ENCODE assay signal across 7 mouse cellular contexts in the genomic region with DNA sequence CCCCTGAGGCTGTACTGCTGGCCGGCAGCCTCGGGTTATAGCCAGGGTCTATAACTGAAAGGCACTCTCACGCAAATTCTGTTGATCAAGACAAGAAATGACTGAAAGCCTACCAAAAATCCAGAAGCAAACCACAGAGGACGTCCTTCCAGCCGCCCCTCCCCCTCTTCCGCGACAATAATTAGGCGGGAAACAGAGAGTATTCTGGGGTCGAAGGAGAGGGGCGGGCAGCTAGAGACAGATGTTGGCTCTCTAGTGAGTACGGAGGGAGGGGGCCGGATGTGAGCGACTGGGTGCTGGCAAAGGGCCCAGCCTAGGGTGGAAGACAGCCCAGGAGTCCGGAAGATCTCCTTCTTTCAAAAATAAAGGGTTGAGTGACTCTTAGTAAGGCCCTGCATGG. TPM values are rescaled to one million over a fixed set of nuclear protein-coding genes. Genes with fewer than 3 reads are reported as not detected.
A peak's percentile ranks its signal among the peaks of the same experiment; 100 is the strongest.
DNase-seq lines count a peak whose midpoint lies in the region; ATAC-seq lines count a peak whose summit lies in the region.

A gene (minus strand): TSS at position 287 of the 400 bp plus-strand sequence.

- H3K4me3 ChIP-seq in intestine, embryonic 14.5 days (ENCODE audit: low read depth, low read length): peak within 1 kb of the TSS; percentile 88

- intact Hi-C loops in left cerebral cortex, postnatal 36 days (cut with DNase I): loop anchor here (5.0 kb wide), 1 partner anchor 315 kb away; no protein-coding TSS in a partner anchor

- H3K4me2 ChIP-seq in intestine, embryonic 14.5 days (ENCODE audit: low read length): peak within 1 kb of the TSS; percentile 91

- H3K27me3 ChIP-seq in intestine, embryonic 14.5 days (replicated peaks; ENCODE audit: control insufficient read depth, insufficient read depth, low read length): no peaks in the 10 kb centered on the region

- ATAC-seq in activated CD4-positive, CD25-positive, alpha-beta regulatory T cell, adult 4 months: peak; percentile 81
- peak; percentile 66 for ATAC-seq in intestine, embryonic 14.5 days (replicated peaks; ENCODE audit: low FRiP score, low TSS enrichment, low read depth)
- peak; percentile 55 for ATAC-seq in megakaryocyte-erythroid progenitor cell, adult 5-6 weeks (replicated peaks; ENCODE audit: low FRiP score, low TSS enrichment, poor library complexity, severe bottlenecking)

- DNase-seq in embryo, embryonic 10.5 days (ENCODE audit: low spot score): peak; percentile 82
- DNase-seq in gastrocnemius, postnatal 4 days (ENCODE audit: low spot score in 2 of 2): peak; percentile 68 to 83
- DNase-seq in intestine, embryonic 14.5 days (ENCODE audit: low spot score): no peak
- DNase-seq in left cerebral cortex, postnatal 36 days (ENCODE audit: low spot score in 2 of 2): peak; percentile 54 to 69
- DNase-seq in right cerebral cortex, postnatal 25 days: peak; percentile 63

- H3K9ac ChIP-seq in intestine, embryonic 14.5 days (ENCODE audit: low read length): peak within 1 kb of the TSS; percentile 74

- H3K27ac ChIP-seq in intestine, embryonic 14.5 days (ENCODE audit: low read depth): peak within 1 kb of the TSS; percentile 98

- no peaks in the 10 kb centered on the region for H3K9me3 ChIP-seq in intestine, embryonic 14.5 days (ENCODE audit: control insufficient read depth, low read length)

- H3K36me3 ChIP-seq in intestine, embryonic 14.5 days (ENCODE audit: control insufficient read depth, insufficient read depth, low read length): peaks cover 21% of the 10 kb centered on the region

- under 1% methylated on average over 14 of the region's 14 CpGs for WGBS in intestine, embryonic 14.5 days

- H3K4me1 ChIP-seq in intestine, embryonic 14.5 days (replicated peaks; ENCODE audit: control insufficient read depth, insufficient read depth, low read length): peaks cover 35% of the 10 kb centered on the region

RNA-seq across cellular contexts. Expression of the gene that starts here (rescaled TPM):
- 100 to 1,000 TPM; 196 to 238 TPM for polyA plus RNA-seq in activated CD4-positive, CD25-positive, alpha-beta regulatory T cell, adult 4 months (2017; shearing (Covaris generic))
- 10 to 100 TPM; 45.6 to 45.8 TPM for total RNA-seq in gastrocnemius, postnatal 4 days (2021)
- polyA plus RNA-seq in intestine, embryonic 14.5 days (2014; fragmentation: Nextera tagmentation; extraction: Ambion mirVana): 93.5 and 93.8 TPM in 2 replicates
- total RNA-seq in left cerebral cortex, postnatal 36 days (2021): 10 to 100 TPM; 81.2 to 81.7 TPM
- 62.4 and 172 TPM in 2 replicates for total RNA-seq in megakaryocyte-erythroid progenitor cell, adult 5-6 weeks (2014; fragmentation: Nextera tagmentation)
- 11.1 and 21.4 TPM in 2 replicates for total RNA-seq in megakaryocyte-erythroid progenitor cell, adult 5-6 weeks (2017)
